Mouse (Mus musculus): ENCODE data around the gene Tas2r144. TPM values are rescaled to one million over a fixed set of nuclear protein-coding genes. Genes with fewer than 3 reads are reported as not detected.

The Tas2r144 gene
- total RNA-seq, 2 experiments from 2014 or later, result not detected

Other genes starting within 250 kb of the Tas2r144 start
- gene Sval3, start 247.2 kb upstream of the Tas2r144 start, total RNA-seq (2021), result not detected
- gene Sva, start 176.9 kb upstream of the Tas2r144 start, total RNA-seq (2021), result not detected
- not detected for gene Tas2r139, start 74.4 kb upstream of the Tas2r144 start, total RNA-seq (2021)
- gene Gstk1, start 30.6 kb downstream of the Tas2r144 start, total RNA-seq (2021), result 10 to 100 TPM; 10.9 to 12.7 TPM
- gene Tmem139, start 46.6 kb downstream of the Tas2r144 start, total RNA-seq (2021), result not detected
- gene Casp2, start 49.7 kb downstream of the Tas2r144 start, total RNA-seq (2021), result 10 to 100 TPM; 10.5 to 18.3 TPM
- gene Clcn1, start 71.4 kb downstream of the Tas2r144 start, total RNA-seq (2021), result 10 to 100 TPM; 74.8 to 78.2 TPM
- gene Fam131b, start 109.3 kb downstream of the Tas2r144 start, total RNA-seq (2021), result 1 to 10 TPM in 1 of 2 experiments, under 1 TPM in 1; 0.85 to 1.2 TPM
- gene Zyx, start 134.3 kb downstream of the Tas2r144 start, total RNA-seq (2021), result 10 to 100 TPM; 49.8 to 58.8 TPM
- under 1 TPM; 0.35 to 0.36 TPM for gene Epha1, start 157.9 kb downstream of the Tas2r144 start, total RNA-seq (2021)
- not detected for gene Tas2r143, start 184.9 kb downstream of the Tas2r144 start, total RNA-seq (2021)
- gene Tas2r135, start 190.1 kb downstream of the Tas2r144 start, total RNA-seq (2021), result not detected
- not detected for gene Tas2r126, start 219.2 kb downstream of the Tas2r144 start, total RNA-seq (2021)
- not detected for gene Olfr458, start 249.9 kb downstream of the Tas2r144 start, total RNA-seq (2021)

Measured in gastrocnemius, postnatal 10 days (tissue).